Mouse (Mus musculus) heart, adult 2 months (tissue): ENCODE data around the gene Ech1. TPM values are rescaled to one million over a fixed set of nuclear protein-coding genes. Genes with fewer than 3 reads are reported as not detected.

ENCODE experiments used
- DNase-seq, 2 experiments: peaks; one replicate each; pipeline ENCODE4 v3.0.0; 2021
- H3K27ac ChIP-seq: fragments of 200-600 bp; 2 replicates; pipeline ENCODE4 v1.8.1; 2022
- H3K27me3 ChIP-seq: fragments of 200-500 bp; 2 replicates; pipeline ENCODE4 v1.6.1; 2012; ENCODE audit warnings: mild to moderate bottlenecking, low read length, inconsistent platforms, mixed read lengths; ENCODE audit not compliant: control insufficient read depth, insufficient read depth
- H3K36me3 ChIP-seq: fragments of 200-500 bp; 2 replicates; pipeline ENCODE4 v1.6.1; 2012; ENCODE audit warnings: low read length, inconsistent platforms; ENCODE audit not compliant: control insufficient read depth, insufficient read depth
- H3K4me1 ChIP-seq: fragments of 200-500 bp; 2 replicates; pipeline ENCODE4 v1.6.1; 2011; ENCODE audit warnings: low read length; ENCODE audit not compliant: control insufficient read depth, insufficient read depth
- H3K4me3 ChIP-seq: fragments of 200-600 bp; 2 replicates; pipeline ENCODE4 v1.8.1; 2022
- H3K79me2 ChIP-seq: fragments of 200-500 bp; replicated peaks from 2 replicates; pipeline ENCODE4 v1.6.1; 2012; ENCODE audit warnings: mild to moderate bottlenecking, inconsistent platforms, low read length, moderate library complexity, mixed read lengths; ENCODE audit not compliant: control insufficient read depth, insufficient read depth
- H3K9ac ChIP-seq: fragments of 200-500 bp; 2 replicates; pipeline ENCODE4 v1.6.1; 2012; ENCODE audit warnings: low read depth, mild to moderate bottlenecking, control low read depth, inconsistent platforms, low read length, mixed read lengths
- CTCF ChIP-seq: fragments of 200-600 bp; IDR thresholded peaks from 2 replicates; pipeline ENCODE4 v1.8.1; 2022; ENCODE audit warnings: antibody characterized with exemption, mild to moderate bottlenecking, moderate library complexity
- EP300 ChIP-seq: fragments of 200-500 bp; IDR thresholded peaks from 2 replicates; pipeline ENCODE4 v1.6.1; 2011; ENCODE audit warnings: low read depth, low read length, control low read depth; ENCODE audit not compliant: insufficient read depth
- POLR2A ChIP-seq: fragments of 200-500 bp; IDR thresholded peaks from 2 replicates; pipeline ENCODE4 v1.6.1; 2011; ENCODE audit warnings: mild to moderate bottlenecking, low read depth, low read length, control low read depth; ENCODE audit not compliant: insufficient read depth
- WGBS: fragments of 180-500 bp; shearing (Covaris S2); methylation state at CpG from one replicate; pipeline ENCODE4 v1.1.7; 2018; 5-methylcytosine and 5-hydroxymethylcytosine counted together
- intact Hi-C: fragments of 180-260 bp; cut with DNase I; formaldehyde crosslinking; loops from one replicate; pipeline ENCODE4 v1.15.1; 2025
- polyA plus RNA-seq: library from polyadenylated mRNA; depleted of rRNA; stranded (reverse); fragments of >200 nt; gene quantifications from 2 replicates; pipeline ENCODE4 v1.2.3, GENCODE M21; 2012
- total RNA-seq, 2 experiments: library from RNA; stranded (reverse); gene quantifications; 2 replicates each; pipeline ENCODE4 v1.2.3; 2021

Ech1 gene
- total and polyA plus RNA-seq, 3 experiments = 1,826 to 2,229 (median 2,087) TPM

- DNase-seq = peak; percentile 94 to 96
- WGBS = 1% methylated on average over 40 of the region's 40 CpGs
These were observed 13.8 kb upstream of the Ech1 start for GRCm38 (mm10) chr7:28811228-28811627.

GRCm38 (mm10) chr7:28811640-28812275, 13.3 kb upstream of the Ech1 start:
- H3K4me3 ChIP-seq = peak overlapping the region; percentile 77
- WGBS = under 1% methylated on average over 7 of the region's 7 CpGs
- H3K9ac ChIP-seq = peak overlapping the region; percentile 24
- no peaks in the 10 kb centered on the region for H3K27me3 ChIP-seq
- peak overlapping the region; percentile 99 for H3K27ac ChIP-seq
- intact Hi-C loops = loop anchor here (2.0 to 5.0 kb wide), 2 partner anchors 15 to 429 kb away; partner anchors contain the start of gene Zfp36
- TF ChIP-seq POLR2A (no peak; the same call in 1 of the 2 replicates), EP300 (no peak), CTCF (no peak)
- DNase-seq = no peak
- H3K4me1 ChIP-seq = peaks cover 26% of the 10 kb centered on the region
- no peaks in the 10 kb centered on the region for H3K79me2 ChIP-seq
- H3K36me3 ChIP-seq = peaks cover 42% of the 10 kb centered on the region

More at GRCm38 (mm10) chr7:28811228-28811627, 13.8 kb upstream of the Ech1 start:
- Histone ChIP-seq H3K9ac (peak overlapping the region; percentile 98), H3K79me2 (no peaks in the 10 kb centered on the region), H3K27me3 (no peaks in the 10 kb centered on the region), H3K36me3 (peaks cover 37% of the 10 kb centered on the region), H3K4me3 (peak overlapping the region; percentile 77), H3K4me1 (peaks cover 24% of the 10 kb centered on the region), H3K27ac (peak overlapping the region; percentile 99)
- intact Hi-C loops = loop anchor here (5.0 kb wide), 1 partner anchor 429 kb away; the partner anchor contains the start of gene Zfp36
- 0 out of 2 replicates have a peak, but pooled peaks have one; percentile 30 for TF ChIP-seq EP300
- 0 out of 2 replicates have a peak, but pooled peaks have one; percentile 32 for TF ChIP-seq POLR2A
- no peak for TF ChIP-seq CTCF

- Histone ChIP-seq H3K79me2 (no peaks in the 10 kb centered on the region), H3K4me3 (peak overlapping the region; percentile 77), H3K36me3 (peaks cover 48% of the 10 kb centered on the region), H3K27me3 (no peaks in the 10 kb centered on the region), H3K4me1 (peaks cover 28% of the 10 kb centered on the region), H3K9ac (peak overlapping the region; percentile 24), H3K27ac (peak overlapping the region; percentile 99)
- intact Hi-C loops = loop anchor here (2.0 to 5.0 kb wide), 2 partner anchors 14 to 430 kb away; partner anchors contain the start of gene Zfp36
- 6% methylated on average over 4 of the region's 4 CpGs for WGBS
- DNase-seq = peak in 1 of 2 experiments; percentile 41
- 0 out of 2 replicates have a peak, but pooled peaks have one; percentile 34 for TF ChIP-seq EP300
- TF ChIP-seq CTCF = no peak
These were observed 12.6 kb upstream of the Ech1 start for GRCm38 (mm10) chr7:28812436-28812835.

GRCm38 (mm10) chr7:28812949-28813348, 12.1 kb upstream of the Ech1 start:
- peak overlapping the region; percentile 77 for H3K4me3 ChIP-seq
- H3K36me3 ChIP-seq = peaks cover 50% of the 10 kb centered on the region
- H3K9ac ChIP-seq = peak overlapping the region; percentile 24
- peak overlapping the region; percentile 99 for H3K27ac ChIP-seq
- H3K79me2 ChIP-seq = no peaks in the 10 kb centered on the region
- no peaks in the 10 kb centered on the region for H3K27me3 ChIP-seq
- no peak for DNase-seq
- WGBS = 22% methylated on average over 5 of the region's 5 CpGs
- TF ChIP-seq EP300 = no peak
- peak; percentile 70 for TF ChIP-seq CTCF
- no peak for TF ChIP-seq POLR2A
- intact Hi-C loops = loop anchor here (2.0 to 5.0 kb wide), 2 partner anchors 14 to 431 kb away; partner anchors contain the start of gene Zfp36
- H3K4me1 ChIP-seq = peaks cover 29% of the 10 kb centered on the region

- Histone ChIP-seq H3K36me3 (peaks cover 58% of the 10 kb centered on the region), H3K4me1 (peaks cover 29% of the 10 kb centered on the region), H3K9ac (no peak overlapping the region), H3K79me2 (no peaks in the 10 kb centered on the region), H3K27me3 (no peaks in the 10 kb centered on the region), H3K27ac (peak overlapping the region; percentile 99), H3K4me3 (no peak overlapping the region)
- WGBS = 36% methylated on average over 5 of the region's 5 CpGs
- TF ChIP-seq CTCF (no peak), POLR2A (no peak; the same call in 1 of the 2 replicates), EP300 (no peak)
- intact Hi-C loops = loop anchor here (5.0 kb wide), 1 partner anchor 432 kb away; the partner anchor contains the start of gene Zfp36
- DNase-seq = no peak
These were observed 10.5 kb upstream of the Ech1 start for GRCm38 (mm10) chr7:28814306-28815034.
